Mouse (Mus musculus) cerebellum, postnatal 14 days (tissue): Measurements from ENCODE around the gene Bcl9.

ENCODE experiments used
- DNase-seq, 2 experiments: peaks; one replicate each; pipeline ENCODE4 v3.0.0; 2021; ENCODE audit warnings: mixed read lengths in 2 of 2

Gene Bcl9

GRCm38 (mm10) chr3:97230631-97231404 is 66.9 kb downstream of the Bcl9 start:
- peak; percentile 17 to 27 for DNase-seq

GRCm38 (mm10) chr3:97228457-97228856 is 69.3 kb downstream of the Bcl9 start:
- peak in 1 of 2 experiments; percentile 15 for DNase-seq

GRCm38 (mm10) chr3:97228020-97228419 is 69.7 kb downstream of the Bcl9 start:
- DNase-seq, result peak; percentile 66 to 71

GRCm38 (mm10) chr3:97227259-97228005 is 70.3 kb downstream of the Bcl9 start:
- DNase-seq, result peak; percentile 95 to 96

- DNase-seq, result no peak
Observed at GRCm38 (mm10) chr3:97226719-97227118, 71.0 kb downstream of the Bcl9 start.

GRCm38 (mm10) chr3:97225231-97225630 is 72.5 kb downstream of the Bcl9 start:
- DNase-seq, result no peak

- no peak for DNase-seq
Observed at GRCm38 (mm10) chr3:97223261-97223660, 74.5 kb downstream of the Bcl9 start.

- DNase-seq, result no peak
Observed at GRCm38 (mm10) chr3:97215526-97215925, 82.2 kb downstream of the Bcl9 start.

- peak; percentile 25 to 26 for DNase-seq
Observed at GRCm38 (mm10) chr3:97214439-97214838, 83.3 kb downstream of the Bcl9 start.

GRCm38 (mm10) chr3:97213871-97214270 is 83.8 kb downstream of the Bcl9 start:
- DNase-seq, result no peak

GRCm38 (mm10) chr3:97211177-97211576 is 86.5 kb downstream of the Bcl9 start:
- no peak for DNase-seq

- DNase-seq, result peak; percentile 64 to 71
Observed at GRCm38 (mm10) chr3:97209351-97209750, 88.4 kb downstream of the Bcl9 start.

GRCm38 (mm10) chr3:97206521-97206920 is 91.2 kb downstream of the Bcl9 start:
- no peak for DNase-seq

GRCm38 (mm10) chr3:97203880-97204279 is 93.8 kb downstream of the Bcl9 start:
- DNase-seq, result no peak

- DNase-seq, result peak; percentile 75 to 79
Observed at GRCm38 (mm10) chr3:97201943-97202342, 95.8 kb downstream of the Bcl9 start.

- DNase-seq, result no peak
Observed at GRCm38 (mm10) chr3:97199261-97199660, 98.5 kb downstream of the Bcl9 start.

GRCm38 (mm10) chr3:97196571-97196970 is 101.1 kb downstream of the Bcl9 start:
- no peak for DNase-seq

GRCm38 (mm10) chr3:97185098-97185860 is 112.4 kb downstream of the Bcl9 start:
- DNase-seq, result peak; percentile 82 to 85

GRCm38 (mm10) chr3:97183810-97184209 is 113.9 kb downstream of the Bcl9 start:
- peak in 1 of 2 experiments; percentile 45 for DNase-seq

GRCm38 (mm10) chr3:97180527-97180926 is 117.2 kb downstream of the Bcl9 start:
- no peak for DNase-seq

GRCm38 (mm10) chr3:97178885-97179284 is 118.8 kb downstream of the Bcl9 start:
- DNase-seq, result no peak

GRCm38 (mm10) chr3:97172632-97173031 is 125.1 kb downstream of the Bcl9 start:
- no peak for DNase-seq

GRCm38 (mm10) chr3:97172231-97172630 is 125.5 kb downstream of the Bcl9 start:
- DNase-seq, result no peak
